Mouse (Mus musculus) kidney, postnatal 4 days (tissue): ENCODE data around the gene Alox8.
A peak's percentile ranks its signal among the peaks of the same experiment; 100 is the strongest.

ENCODE experiments used
- DNase-seq, 2 experiments: peaks; one replicate each; pipeline ENCODE4 v3.0.0; 2021; ENCODE audit warnings: mixed read lengths in 2 of 2

The Alox8 gene

GRCm38 (mm10) chr11:69197743-69198142, at the start of gene Alox8:
Gene Alox8, minus strand, starts transcription at chr11:69197843.
- DNase-seq, result no peak

DNA sequence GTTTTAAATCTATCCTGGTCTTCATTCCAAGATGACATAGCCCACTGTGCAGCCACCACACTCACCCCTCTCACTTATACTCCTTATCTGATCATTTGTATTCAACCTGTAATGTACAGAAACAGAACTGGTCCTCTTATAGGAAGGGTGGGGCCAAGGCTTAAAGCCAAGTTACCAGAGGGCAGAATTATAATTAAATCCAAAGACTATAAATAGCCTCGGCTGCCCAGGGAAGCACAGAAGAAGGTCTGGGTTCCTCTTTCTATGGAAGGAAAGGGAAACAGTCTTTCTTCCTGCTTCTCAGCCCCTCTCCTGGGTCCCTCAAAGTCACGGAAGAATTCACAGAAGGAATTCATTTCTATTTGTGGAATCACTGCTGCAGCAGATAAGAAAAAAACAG, 48.0 kb upstream of the Alox8 start:
- DNase-seq, result peak in 1 of 2 experiments; percentile 27

GRCm38 (mm10) chr11:69244911-69245310, 47.3 kb upstream of the Alox8 start:
- peak; percentile 58 to 67 for DNase-seq

- no peak for DNase-seq
Measured at GRCm38 (mm10) chr11:69236926-69237260, 39.2 kb upstream of the Alox8 start, which contains the start of gene Gucy2e. Gene Gucy2e, minus strand, starts transcription at chr11:69237036.

GRCm38 (mm10) chr11:69236061-69236925, 38.6 kb upstream of the Alox8 start:
- peak; percentile 21 to 33 for DNase-seq

GRCm38 (mm10) chr11:69235285-69236060, 37.8 kb upstream of the Alox8 start:
- peak; percentile 79 to 87 for DNase-seq

GRCm38 (mm10) chr11:69233141-69233540, 35.5 kb upstream of the Alox8 start:
- no peak for DNase-seq

- no peak for DNase-seq
Measured at GRCm38 (mm10) chr11:69230420-69230819, 32.8 kb upstream of the Alox8 start.

DNA sequence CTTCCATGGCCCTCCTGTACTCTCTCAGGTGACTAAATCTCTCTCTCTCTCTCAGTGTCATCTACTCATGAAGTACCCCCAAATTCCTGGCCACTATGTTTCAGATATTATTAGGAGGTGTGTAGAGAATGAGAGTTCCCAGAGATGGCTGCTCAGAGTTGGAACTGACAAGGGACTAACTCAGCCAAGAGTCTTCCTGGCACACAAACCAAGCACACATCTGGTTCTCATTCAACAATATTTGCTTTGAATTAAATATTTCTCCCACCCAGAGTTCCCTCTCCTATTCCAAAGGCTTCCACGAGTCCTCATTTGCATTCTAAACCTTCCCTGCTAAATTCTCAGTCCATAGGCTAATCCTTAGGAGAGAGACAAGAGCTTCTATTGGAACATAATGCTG, 28.1 kb upstream of the Alox8 start:
- no peak for DNase-seq

- DNase-seq, result no peak
Measured at GRCm38 (mm10) chr11:69223101-69223500, 25.5 kb upstream of the Alox8 start.

DNA sequence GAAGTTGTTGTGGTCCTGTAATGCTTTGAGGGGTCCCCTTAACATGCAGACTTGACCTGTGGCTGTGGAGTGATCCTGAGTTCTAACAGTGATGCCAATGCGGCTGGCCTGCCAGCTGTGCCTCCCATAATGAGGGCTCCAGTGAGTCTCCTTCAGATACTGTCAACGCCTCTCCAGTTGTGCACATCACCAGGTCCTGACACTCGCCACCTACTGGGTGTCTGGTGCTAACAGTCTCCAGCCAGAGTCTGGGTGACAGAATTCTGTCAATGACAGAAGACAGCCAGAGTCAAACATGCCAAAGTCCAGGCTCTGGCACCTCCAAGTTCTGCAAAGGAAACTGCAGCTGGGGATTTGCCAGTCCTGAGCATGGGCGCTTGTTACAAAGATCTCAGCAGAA, 23.4 kb upstream of the Alox8 start:
- DNase-seq, result no peak

- DNase-seq, result no peak
Measured at GRCm38 (mm10) chr11:69218661-69219060, 21.0 kb upstream of the Alox8 start.

- DNase-seq, result no peak
Measured at GRCm38 (mm10) chr11:69217411-69217810, 19.8 kb upstream of the Alox8 start.

DNA sequence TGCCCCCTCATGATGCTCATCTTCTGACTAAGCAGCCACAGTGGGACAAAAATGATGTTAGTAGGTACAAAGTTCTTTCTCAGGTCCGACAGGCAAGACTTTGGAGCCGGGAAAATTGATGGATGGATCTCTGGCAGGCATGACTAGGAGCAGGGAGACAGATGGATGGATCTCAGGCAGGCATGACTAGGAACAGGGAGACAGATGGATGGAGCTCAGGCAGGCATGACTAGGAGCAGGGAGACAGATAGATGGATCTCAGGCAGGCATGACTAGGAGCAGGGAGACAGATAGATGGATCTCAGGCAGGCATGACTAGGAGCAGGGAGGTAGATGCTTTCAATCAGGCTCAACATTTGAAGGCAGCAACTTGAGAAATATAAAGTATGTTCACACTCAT, 13.8 kb upstream of the Alox8 start:
- DNase-seq, result peak; percentile 31 to 57

GRCm38 (mm10) chr11:69202469-69203230, 5.0 kb upstream of the Alox8 start:
- no peak for DNase-seq

DNA sequence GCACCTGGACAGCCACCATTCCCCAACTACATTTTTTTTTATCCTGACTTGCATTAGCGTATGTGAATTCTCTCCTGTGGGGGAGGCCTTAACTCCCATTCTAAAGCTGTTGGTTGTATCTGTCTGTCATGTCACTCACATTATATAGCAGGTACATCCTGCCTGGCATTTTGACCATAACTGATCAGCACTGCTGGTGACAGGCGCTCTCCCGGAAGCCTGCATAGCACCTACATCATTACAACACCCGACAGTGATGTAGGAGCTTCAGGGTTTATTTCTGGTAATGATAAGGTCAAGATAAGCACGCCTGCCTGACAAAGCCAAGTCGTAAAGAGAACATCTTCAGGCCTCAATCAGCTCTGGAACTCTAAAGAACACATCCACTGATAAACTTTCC, 2.6 kb upstream of the Alox8 start:
- DNase-seq, result no peak

- DNase-seq, result no peak
Measured at GRCm38 (mm10) chr11:69199251-69199650, 1.6 kb upstream of the Alox8 start.

GRCm38 (mm10) chr11:69197194-69197593, 449 bp downstream of the Alox8 start:
- peak; percentile 15 to 25 for DNase-seq

DNA sequence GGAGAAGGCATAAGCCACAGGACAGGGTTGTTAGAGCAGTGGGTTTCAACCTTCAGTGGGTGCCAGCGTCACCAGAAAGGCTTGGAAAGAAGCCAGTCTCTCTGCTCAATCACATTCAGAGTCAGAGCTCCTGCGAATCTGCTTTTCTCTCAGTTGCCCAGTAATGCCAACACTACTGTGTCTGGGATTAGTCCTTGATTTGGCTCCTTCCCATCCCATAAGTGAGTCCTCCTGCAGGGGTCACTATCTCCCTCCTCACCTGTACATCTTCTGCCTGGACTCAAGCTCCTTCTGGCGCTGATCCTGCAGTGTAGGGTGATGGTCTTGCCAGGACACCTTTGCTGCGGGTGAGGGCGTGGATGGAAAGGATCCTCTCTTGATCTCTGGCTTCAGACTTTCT, 877 bp downstream of the Alox8 start:
- DNase-seq, result peak; percentile 43 to 54

DNA sequence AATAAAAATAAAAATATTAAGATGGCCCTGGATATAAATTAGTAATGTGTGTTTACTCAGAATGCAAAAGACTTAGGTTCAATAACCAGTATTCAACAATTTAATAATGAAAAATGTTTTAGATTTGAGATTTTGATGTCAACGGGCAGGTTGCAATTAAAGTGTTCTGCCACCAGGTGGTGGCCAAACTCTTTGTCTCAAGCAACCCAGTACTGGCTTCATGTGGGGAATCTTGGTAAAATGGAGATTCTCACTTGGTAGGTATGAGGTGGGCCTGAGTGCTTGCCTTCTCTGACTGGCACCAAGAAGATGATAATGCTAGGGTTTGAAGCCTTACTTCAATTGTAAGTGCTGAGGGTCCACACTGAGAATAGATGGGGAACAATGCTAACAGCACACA, 4.8 kb downstream of the Alox8 start:
- peak; percentile 60 to 65 for DNase-seq

- no peak for DNase-seq
Measured at GRCm38 (mm10) chr11:69185936-69186335, 11.7 kb downstream of the Alox8 start.

GRCm38 (mm10) chr11:69185031-69185430, 12.6 kb downstream of the Alox8 start:
- DNase-seq, result no peak

GRCm38 (mm10) chr11:69180120-69180519, 17.5 kb downstream of the Alox8 start:
- no peak for DNase-seq
